ENCODE assay signal across 15 mouse cellular contexts in the genomic region with DNA sequence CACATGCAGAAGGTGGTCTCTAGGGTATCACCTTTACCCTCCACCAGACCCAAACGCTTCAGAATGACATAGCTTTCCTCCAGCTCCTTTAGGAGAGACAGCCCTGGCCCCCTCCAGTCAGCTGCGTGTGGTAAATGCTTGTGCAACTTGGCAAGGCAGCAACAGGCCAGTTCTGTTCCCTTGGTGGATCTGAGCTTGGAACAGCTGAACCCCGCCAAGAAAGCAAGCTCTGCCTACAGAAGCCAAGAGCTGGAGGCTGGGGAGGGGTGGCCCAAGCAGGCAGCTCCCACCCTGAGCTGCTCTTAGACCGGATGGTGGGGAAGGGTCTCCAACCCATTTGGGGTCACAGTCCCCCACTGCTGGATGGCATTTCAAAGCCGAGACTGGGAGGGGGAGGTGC. TPM values are rescaled to one million over a fixed set of nuclear protein-coding genes. Genes with fewer than 3 reads are reported as not detected.
DNase-seq lines count a peak whose midpoint lies in the region.
"Had no signal": no experiment of that assay in that cellular context is flagged by ENCODE, and none has a peak within 500 bp of the region (broad histone marks: within the 10 kb centered on the region; RNA-seq: fewer than 3 reads in every experiment).

No protein-coding gene starts in this region.

- peak; percentile 57 for DNase-seq in adrenal gland, adult 2 months
- DNase-seq in adrenal gland, postnatal 4 days (ENCODE audit: low spot score in 2 of 2): no peak
- peak; percentile 17 for DNase-seq in layer of hippocampus, adult 9-11 months
- no peak for DNase-seq in layer of hippocampus, adult 9-10 months (ENCODE audit: low spot score)
- DNase-seq in adrenal gland, postnatal 10 days: peak; percentile 62
- DNase-seq in gastrocnemius, postnatal 25 days: peak; percentile 22
- DNase-seq in Muller cell, postnatal 12 days (ENCODE audit: inconsistent ontology term): no peak
- DNase-seq in spleen, adult 18-20 months: no peak
- DNase-seq: cerebellum, adult 11 months had no signal

RNA-seq across cellular contexts. Expression of gene Gm10803, which starts 12.2 kb away (rescaled TPM):
- not detected for total RNA-seq in adrenal gland, adult 2 months (2021)
- polyA plus RNA-seq in adrenal gland, adult 2 months (2012; rRNA removed): not detected in 2 replicates
- not detected for total RNA-seq in adrenal gland, postnatal 4 days (2021)
- total RNA-seq in adrenal gland, postnatal 10 days (2021): not detected
- not detected for total RNA-seq in gastrocnemius, postnatal 25 days (2021)
- total RNA-seq: layer of hippocampus, postnatal 25 days; liver, adult 2 months had no signal
- polyA plus RNA-seq: embryonic facial prominence, embryonic 11.5 days; heart, embryonic 13.5 days; hindbrain, embryonic 13.5 days; kidney, embryonic 14.5 days; liver, adult 2 months had no signal

Comparison
In these comparisons a context has a peak if more than half of its experiments do, and no peak if none do; other contexts are left out.
1. DNase-seq: peak in adrenal gland, adult 2 months (single experiment), layer of hippocampus, adult 9-11 months (single experiment), adrenal gland, postnatal 10 days (single experiment) and gastrocnemius, postnatal 25 days (single experiment); none in adrenal gland, postnatal 4 days (0 of 2), layer of hippocampus, adult 9-10 months (single experiment), Muller cell, postnatal 12 days (single experiment) and spleen, adult 18-20 months (0 of 2).